Mouse (Mus musculus) T-helper 1 cell (primary cell): Measurements from ENCODE around the gene Depdc5.

Experiments
- in situ Hi-C: fragments of 300-600 bp; cut with MboI, MseI; formaldehyde crosslinking; loops from one replicate; pipeline ENCODE4 v1.15.1; 2025; ENCODE audit warnings: high pct_unique_total_duplicates

Gene Depdc5

GRCm38 (mm10) chr5:32998783-32999182, 135.3 kb downstream of the Depdc5 start:
- in situ Hi-C loops = no loop called here

GRCm38 (mm10) chr5:33001111-33001510, 137.6 kb downstream of the Depdc5 start:
- in situ Hi-C loops = no loop called here

GRCm38 (mm10) chr5:33002781-33003180, 139.3 kb downstream of the Depdc5 start:
- in situ Hi-C loops = no loop called here

- in situ Hi-C loops = no loop called here
Measured at GRCm38 (mm10) chr5:33003500-33003899, 140.0 kb downstream of the Depdc5 start.

- in situ Hi-C loops = no loop called here
Measured at GRCm38 (mm10) chr5:33004110-33004509, 140.6 kb downstream of the Depdc5 start.

GRCm38 (mm10) chr5:33005442-33006145, 142.1 kb downstream of the Depdc5 start:
- in situ Hi-C loops = no loop called here

- in situ Hi-C loops = no loop called here
Measured at GRCm38 (mm10) chr5:33006670-33007069, 143.2 kb downstream of the Depdc5 start.

- in situ Hi-C loops = no loop called here
Measured at GRCm38 (mm10) chr5:33007371-33007770, 143.9 kb downstream of the Depdc5 start.

- in situ Hi-C loops = no loop called here
Measured at GRCm38 (mm10) chr5:33009301-33009700, 145.8 kb downstream of the Depdc5 start.

- in situ Hi-C loops = no loop called here
Measured at GRCm38 (mm10) chr5:33009818-33010812, 146.6 kb downstream of the Depdc5 start.

GRCm38 (mm10) chr5:33011132-33012106, 147.9 kb downstream of the Depdc5 start:
- in situ Hi-C loops = no loop called here

- in situ Hi-C loops = no loop called here
Measured at GRCm38 (mm10) chr5:33014096-33014495, 150.6 kb downstream of the Depdc5 start.

- in situ Hi-C loops = loop anchor here (5.0 kb wide), 1 partner anchor 83 kb away; no protein-coding TSS in a partner anchor
Measured at GRCm38 (mm10) chr5:33015579-33015978, 152.1 kb downstream of the Depdc5 start.

GRCm38 (mm10) chr5:33018189-33018560, 154.7 kb downstream of the Depdc5 start:
- in situ Hi-C loops = loop anchor here (5.0 kb wide), 1 partner anchor 86 kb away; no protein-coding TSS in a partner anchor

GRCm38 (mm10) chr5:33018561-33019425, 155.3 kb downstream of the Depdc5 start, which contains the start of gene Ywhah:
Ywhah (plus strand) TSS chr5:33018816.
- in situ Hi-C loops = loop anchor here (5.0 kb wide), 1 partner anchor 86 kb away; no protein-coding TSS in a partner anchor

- in situ Hi-C loops = loop anchor here (5.0 kb wide), 1 partner anchor 87 kb away; no protein-coding TSS in a partner anchor
Measured at GRCm38 (mm10) chr5:33019426-33019821, 155.9 kb downstream of the Depdc5 start.

- in situ Hi-C loops = loop anchor here (10.0 kb wide), 1 partner anchor 307 kb away; no protein-coding TSS in a partner anchor
Measured at GRCm38 (mm10) chr5:33021622-33022021, 158.1 kb downstream of the Depdc5 start.

GRCm38 (mm10) chr5:33023337-33023736, 159.8 kb downstream of the Depdc5 start:
- in situ Hi-C loops = loop anchor here (10.0 kb wide), 1 partner anchor 309 kb away; no protein-coding TSS in a partner anchor

- in situ Hi-C loops = loop anchor here (10.0 kb wide), 1 partner anchor 310 kb away; no protein-coding TSS in a partner anchor
Measured at GRCm38 (mm10) chr5:33024474-33024873, 161.0 kb downstream of the Depdc5 start.

GRCm38 (mm10) chr5:33028656-33029055, 165.2 kb downstream of the Depdc5 start:
- in situ Hi-C loops = loop anchor here (10.0 kb wide), 1 partner anchor 314 kb away; no protein-coding TSS in a partner anchor
